Mouse (Mus musculus) lung, postnatal 36 days (tissue): ENCODE measurements around the gene Lrp10.

ENCODE experiments used
- DNase-seq: peaks from one replicate; pipeline ENCODE4 v3.0.0; 2022; ENCODE audit warnings: mixed read lengths

Lrp10 gene

GRCm38 (mm10) chr14:54433941-54434531 is 29.9 kb upstream of the Lrp10 start:
- peak; percentile 42 for DNase-seq

- no peak for DNase-seq
Observed at GRCm38 (mm10) chr14:54435194-54435918, 28.6 kb upstream of the Lrp10 start.

GRCm38 (mm10) chr14:54439155-54439554 is 24.8 kb upstream of the Lrp10 start:
- no peak for DNase-seq

GRCm38 (mm10) chr14:54439610-54440009 is 24.3 kb upstream of the Lrp10 start:
- no peak for DNase-seq

GRCm38 (mm10) chr14:54440538-54440937 is 23.4 kb upstream of the Lrp10 start:
- DNase-seq: no peak

GRCm38 (mm10) chr14:54441365-54441764 is 22.6 kb upstream of the Lrp10 start:
- DNase-seq: no peak

- DNase-seq: no peak
Observed at GRCm38 (mm10) chr14:54442548-54442947, 21.4 kb upstream of the Lrp10 start.

- no peak for DNase-seq
Observed at GRCm38 (mm10) chr14:54443196-54443595, 20.7 kb upstream of the Lrp10 start.

GRCm38 (mm10) chr14:54443712-54444618 is 20.0 kb upstream of the Lrp10 start:
- peak; percentile 56 for DNase-seq

GRCm38 (mm10) chr14:54445476-54445875 is 18.5 kb upstream of the Lrp10 start:
- DNase-seq: no peak

- DNase-seq: peak; percentile 53
Observed at GRCm38 (mm10) chr14:54453566-54453965, 10.4 kb upstream of the Lrp10 start.

GRCm38 (mm10) chr14:54454669-54455528 is 9.0 kb upstream of the Lrp10 start:
- DNase-seq: peak; percentile 70

- DNase-seq: no peak
Observed at GRCm38 (mm10) chr14:54457907-54458569, 5.9 kb upstream of the Lrp10 start.

- peak; percentile 57 for DNase-seq
Observed at GRCm38 (mm10) chr14:54462146-54462545, 1.8 kb upstream of the Lrp10 start.

- no peak for DNase-seq
Observed at GRCm38 (mm10) chr14:54463108-54463958, 604 bp upstream of the Lrp10 start.

GRCm38 (mm10) chr14:54464293-54465005 is 512 bp downstream of the Lrp10 start:
- DNase-seq: peak; percentile 87

- DNase-seq: no peak
Observed at GRCm38 (mm10) chr14:54471467-54471866, 7.5 kb downstream of the Lrp10 start.

- DNase-seq: no peak
Observed at GRCm38 (mm10) chr14:54472671-54473070, 8.7 kb downstream of the Lrp10 start.

- no peak for DNase-seq
Observed at GRCm38 (mm10) chr14:54474744-54475143, 10.8 kb downstream of the Lrp10 start.
